Mouse (Mus musculus) Patski (cell line): ENCODE data around the gene Kif3a. TPM values are rescaled to one million over a fixed set of nuclear protein-coding genes. Genes with fewer than 3 reads are reported as not detected.
"Not testable (repeated sequence)": the region's sequence is repeated elsewhere in the genome, so short reads cannot be mapped to it uniquely, and the experiment has no call there.

Experiments
- ATAC-seq: fragments of 100-300 bp; one replicate; pipeline ENCODE4 v1.8.0; 2021
- CTCF ChIA-PET: fragments of 350-600 bp; sonication (Branson Sonifier 250); formaldehyde crosslinking; loops from one replicate; lab custom pipeline; 2022; ENCODE audit warnings: inconsistent platforms; lab: Charles Lee
- POLR2A ChIA-PET: fragments of 350-600 bp; sonication (Branson Sonifier 250); formaldehyde crosslinking; loops from one replicate; lab custom pipeline; 2022; ENCODE audit warnings: antibody characterized with exemption, inconsistent platforms; lab: Charles Lee
- DNase-seq: peaks from one replicate; pipeline ENCODE4 v3.0.0-alpha.2; 2011; ENCODE audit warnings: low read depth, low spot score
- H3K27me3 ChIP-seq: fragments of 371-371 bp; one replicate; pipeline ENCODE4 v1.5.1; 2021
- CTCF ChIP-seq: fragments of 100-300 bp; IDR thresholded peaks from one replicate; pipeline ENCODE4 v1.5.1; 2021
- in situ Hi-C: fragments of 300-500 bp; cut with MboI; formaldehyde crosslinking; loops from 3 replicates; pipeline ENCODE4 v1.11.1; 2018; ENCODE audit warnings: low pct_unique_long_range_greater_than_20kb, mixed read lengths
- polyA plus RNA-seq: library from polyadenylated mRNA; unstranded; gene quantifications from one replicate; pipeline ENCODE4 v1.2.3, GENCODE M21; 2021

Gene Kif3a
- polyA plus RNA-seq, 1 experiment from 2014 or later, result 52.7 TPM

- ChIA-PET POLR2A (no interaction called here), CTCF (interaction anchor here (1.0 kb wide), 1 partner anchor 49 kb away, joined by 3 read pairs; no protein-coding TSS in a partner anchor)
- TF ChIP-seq CTCF, result no peak
- no peak for ATAC-seq
- DNase-seq, result no peak
- H3K27me3 ChIP-seq, result no peaks in the 10 kb centered on the region
- in situ Hi-C loops, result no loop called here
Observed at GRCm38 (mm10) chr11:53541222-53541621, 26.0 kb upstream of the Kif3a start.

GRCm38 (mm10) chr11:53543021-53543420, 24.2 kb upstream of the Kif3a start:
- DNase-seq (no peak), ATAC-seq (no peak)
- ChIA-PET CTCF (no interaction called here), POLR2A (no interaction called here)
- in situ Hi-C loops, result no loop called here
- no peak for TF ChIP-seq CTCF
- H3K27me3 ChIP-seq, result no peaks in the 10 kb centered on the region

GRCm38 (mm10) chr11:53546271-53546670, 20.9 kb upstream of the Kif3a start:
- DNase-seq (no peak), ATAC-seq (no peak)
- in situ Hi-C loops, result no loop called here
- POLR2A ChIA-PET, result no interaction called here
- CTCF ChIA-PET, result no interaction called here
- H3K27me3 ChIP-seq, result no peaks in the 10 kb centered on the region
- TF ChIP-seq CTCF, result no peak

GRCm38 (mm10) chr11:53547566-53547965, 19.6 kb upstream of the Kif3a start:
- ATAC-seq (no peak), DNase-seq (no peak)
- POLR2A ChIA-PET, result no interaction called here
- in situ Hi-C loops, result no loop called here
- CTCF ChIA-PET, result no interaction called here
- H3K27me3 ChIP-seq, result no peaks in the 10 kb centered on the region
- no peak for TF ChIP-seq CTCF

GRCm38 (mm10) chr11:53548036-53548605, 19.1 kb upstream of the Kif3a start:
- ATAC-seq (no peak), DNase-seq (no peak)
- CTCF ChIA-PET, result no interaction called here
- in situ Hi-C loops, result no loop called here
- POLR2A ChIA-PET, result no interaction called here
- no peaks in the 10 kb centered on the region for H3K27me3 ChIP-seq
- TF ChIP-seq CTCF, result no peak

GRCm38 (mm10) chr11:53550714-53551113, 16.5 kb upstream of the Kif3a start:
- TF ChIP-seq CTCF, result no peak
- CTCF ChIA-PET, result interaction anchor here (1.0 to 2.0 kb wide), 3 partner anchors 15 to 24 kb away, joined by 3 to 7 read pairs (median 6); partner anchors contain the start of gene Kif3a
- in situ Hi-C loops, result no loop called here
- DNase-seq, result no peak
- no peak for ATAC-seq
- POLR2A ChIA-PET, result no interaction called here
- H3K27me3 ChIP-seq, result no peaks in the 10 kb centered on the region

- DNase-seq (no peak), ATAC-seq (no peak)
- TF ChIP-seq CTCF, result no peak
- ChIA-PET POLR2A (interaction anchor here (0.9 kb wide), 1 partner anchor 15 kb away, joined by 3 read pairs; no protein-coding TSS in a partner anchor), CTCF (interaction anchor here (0.6 to 2.0 kb wide), 5 partner anchors 9 to 124 kb away, joined by 3 to 7 read pairs (median 4); partner anchors contain the start of gene Kif3a)
- in situ Hi-C loops, result no loop called here
- H3K27me3 ChIP-seq, result no peaks in the 10 kb centered on the region
Observed at GRCm38 (mm10) chr11:53551754-53552153, 15.4 kb upstream of the Kif3a start.

- POLR2A ChIA-PET, CTCF ChIA-PET, DNase-seq, ATAC-seq, H3K27me3 ChIP-seq, in situ Hi-C loops: not testable (repeated sequence)
Observed at GRCm38 (mm10) chr11:53556529-53556928, 10.7 kb upstream of the Kif3a start.

- H3K27me3 ChIP-seq, ATAC-seq, CTCF ChIA-PET, in situ Hi-C loops, POLR2A ChIA-PET, DNase-seq: not testable (repeated sequence)
Observed at GRCm38 (mm10) chr11:53557992-53558391, 9.2 kb upstream of the Kif3a start.

GRCm38 (mm10) chr11:53559980-53560379, 7.2 kb upstream of the Kif3a start:
- H3K27me3 ChIP-seq, ATAC-seq, POLR2A ChIA-PET, DNase-seq, in situ Hi-C loops, CTCF ChIA-PET: not testable (repeated sequence)

GRCm38 (mm10) chr11:53561986-53562385, 5.2 kb upstream of the Kif3a start:
- in situ Hi-C loops, result no loop called here
- ATAC-seq, result no peak
- no peaks in the 10 kb centered on the region for H3K27me3 ChIP-seq
- TF ChIP-seq CTCF, result no peak
- ChIA-PET CTCF (no interaction called here), POLR2A (no interaction called here)
- DNase-seq, result no peak
